Mouse (Mus musculus) right cerebral cortex, postnatal 36 days (tissue): ENCODE data around the gene Fam193a.

Experiments
- DNase-seq, 2 experiments: peaks; one replicate each; pipeline ENCODE4 v3.0.0; 2022; ENCODE audit warnings: low spot score in 2 of 2, mixed read lengths in 1 of 2

The Fam193a gene

GRCm38 (mm10) chr5:34369341-34370021, at the start of gene Fam193a:
Fam193a (plus strand) TSS chr5:34369933.
- DNase-seq, result peak; percentile 96 to 97

GRCm38 (mm10) chr5:34321236-34321635, 48.5 kb upstream of the Fam193a start:
- DNase-seq, result no peak

GRCm38 (mm10) chr5:34325286-34325685, 44.4 kb upstream of the Fam193a start:
- no peak for DNase-seq

GRCm38 (mm10) chr5:34326249-34326691, 43.5 kb upstream of the Fam193a start:
- DNase-seq, result no peak

- peak in 1 of 2 experiments; percentile 7 for DNase-seq
Observed at GRCm38 (mm10) chr5:34326875-34327576, 42.7 kb upstream of the Fam193a start.

GRCm38 (mm10) chr5:34330136-34330535, 39.6 kb upstream of the Fam193a start:
- no peak for DNase-seq

GRCm38 (mm10) chr5:34334081-34334480, 35.7 kb upstream of the Fam193a start:
- DNase-seq, result no peak

GRCm38 (mm10) chr5:34335539-34336096, 34.1 kb upstream of the Fam193a start:
- no peak for DNase-seq

GRCm38 (mm10) chr5:34336097-34336774, 33.5 kb upstream of the Fam193a start, which contains the start of gene Rnf4:
Rnf4 (plus strand) TSS chr5:34336289.
- DNase-seq, result peak; percentile 96 to 97

- peak; percentile 22 to 33 for DNase-seq
Observed at GRCm38 (mm10) chr5:34336775-34337450, 32.8 kb upstream of the Fam193a start.

GRCm38 (mm10) chr5:34340246-34340645, 29.5 kb upstream of the Fam193a start:
- no peak for DNase-seq

- DNase-seq, result no peak
Observed at GRCm38 (mm10) chr5:34352084-34352631, 17.6 kb upstream of the Fam193a start.

GRCm38 (mm10) chr5:34360261-34360660, 9.5 kb upstream of the Fam193a start:
- DNase-seq, result no peak

- no peak for DNase-seq
Observed at GRCm38 (mm10) chr5:34363115-34363514, 6.6 kb upstream of the Fam193a start.

GRCm38 (mm10) chr5:34368551-34369290, 1.0 kb upstream of the Fam193a start:
- DNase-seq, result no peak

- peak; percentile 13 for DNase-seq
Observed at GRCm38 (mm10) chr5:34370022-34370823, 490 bp downstream of the Fam193a start.

GRCm38 (mm10) chr5:34370840-34371239, 1.1 kb downstream of the Fam193a start:
- DNase-seq, result no peak

- no peak for DNase-seq
Observed at GRCm38 (mm10) chr5:34372141-34372540, 2.4 kb downstream of the Fam193a start.

GRCm38 (mm10) chr5:34372541-34372940, 2.8 kb downstream of the Fam193a start:
- no peak for DNase-seq

GRCm38 (mm10) chr5:34378787-34379186, 9.1 kb downstream of the Fam193a start:
- DNase-seq, result no peak
